In genomic region chr12:16644698-16645097, GRCm38 (mm10) we compare ENCODE assay signal across 17 mouse cellular contexts. TPM values are rescaled to one million over a fixed set of nuclear protein-coding genes. Genes with fewer than 3 reads are reported as not detected.
DNase-seq lines count a peak whose midpoint lies in the region; ATAC-seq and TF ChIP-seq lines count a peak whose summit lies in the region.
"Had no signal": no experiment of that assay in that cellular context is flagged by ENCODE, and none has a peak within 500 bp of the region (broad histone marks: within the 10 kb centered on the region; RNA-seq: fewer than 3 reads in every experiment).

No protein-coding gene starts in this region.

- intact Hi-C loops in heart, adult 2 months (cut with DNase I), result no loop called here
- intact Hi-C loops in heart, postnatal 25 days (cut with DNase I), result no loop called here

- no peaks in the 10 kb centered on the region; the same call in 1 of the 2 replicates for H3K36me3 ChIP-seq in heart, adult 2 months (ENCODE audit: control insufficient read depth, insufficient read depth, low read length)
- H3K36me3 ChIP-seq in midbrain, embryonic 13.5 days, result no peaks in the 10 kb centered on the region
- no peaks in the 10 kb centered on the region for H3K36me3 ChIP-seq in midbrain, embryonic 11.5 days (ENCODE audit: control insufficient read depth, insufficient read depth, low read length)
- H3K36me3 ChIP-seq in embryonic facial prominence, embryonic 13.5 days, result no peaks in the 10 kb centered on the region
- no peaks in the 10 kb centered on the region for H3K36me3 ChIP-seq in hindbrain, embryonic 13.5 days
- no peaks in the 10 kb centered on the region for H3K36me3 ChIP-seq in intestine, embryonic 16.5 days (ENCODE audit: control insufficient read depth, insufficient read depth, low read length)
- H3K36me3 ChIP-seq: intestine, embryonic 15.5 days; liver, embryonic 12.5 days; lung, embryonic 15.5 days had no signal

- H3K27me3 ChIP-seq in heart, adult 2 months (ENCODE audit: control insufficient read depth, insufficient read depth, low read length), result no peaks in the 10 kb centered on the region
- H3K27me3 ChIP-seq in midbrain, embryonic 13.5 days, result no peaks in the 10 kb centered on the region
- no peaks in the 10 kb centered on the region for H3K27me3 ChIP-seq in midbrain, embryonic 11.5 days (ENCODE audit: control insufficient read depth, insufficient read depth, low read length)
- H3K27me3 ChIP-seq in embryonic facial prominence, embryonic 13.5 days, result no peaks in the 10 kb centered on the region
- H3K27me3 ChIP-seq in hindbrain, embryonic 13.5 days, result no peaks in the 10 kb centered on the region
- no peaks in the 10 kb centered on the region for H3K27me3 ChIP-seq in intestine, embryonic 16.5 days (replicated peaks; ENCODE audit: control insufficient read depth, insufficient read depth, low read length)
- H3K27me3 ChIP-seq: intestine, embryonic 15.5 days; liver, embryonic 12.5 days; lung, embryonic 15.5 days had no signal

- peak overlapping the region; percentile 77 for H3K9ac ChIP-seq in heart, adult 2 months (ENCODE audit: low read depth, low read length)
- no peak overlapping the region for H3K9ac ChIP-seq in midbrain, embryonic 13.5 days (replicated peaks)
- no peak overlapping the region; the same call in 1 of the 2 replicates for H3K9ac ChIP-seq in midbrain, embryonic 11.5 days (ENCODE audit: low read length)
- H3K9ac ChIP-seq in embryonic facial prominence, embryonic 13.5 days, result no peak overlapping the region
- H3K9ac ChIP-seq in hindbrain, embryonic 13.5 days, result no peak overlapping the region
- no peak overlapping the region for H3K9ac ChIP-seq in intestine, embryonic 16.5 days (ENCODE audit: low read depth, low read length)
- H3K9ac ChIP-seq: intestine, embryonic 15.5 days; liver, embryonic 12.5 days; lung, embryonic 15.5 days had no signal

- WGBS in heart, adult 2 months, result 56% methylated on average over 8 of the region's 8 CpGs
- WGBS in midbrain, embryonic 13.5 days, result 36% methylated on average over 8 of the region's 8 CpGs
- WGBS in midbrain, embryonic 11.5 days, result 46% methylated on average over 8 of the region's 8 CpGs
- WGBS in embryonic facial prominence, embryonic 13.5 days, result 63% methylated on average over 8 of the region's 8 CpGs
- 41% methylated on average over 8 of the region's 8 CpGs for WGBS in hindbrain, embryonic 13.5 days
- 64% methylated on average over 8 of the region's 8 CpGs for WGBS in intestine, embryonic 16.5 days

- H3K4me1 ChIP-seq in heart, adult 2 months (ENCODE audit: control insufficient read depth, insufficient read depth, low read length), result peaks cover 2% of the 10 kb centered on the region; the same call in 1 of the 2 replicates
- peaks cover 16% of the 10 kb centered on the region for H3K4me1 ChIP-seq in midbrain, embryonic 13.5 days (replicated peaks)
- H3K4me1 ChIP-seq in midbrain, embryonic 11.5 days (ENCODE audit: control insufficient read depth, insufficient read depth, low read length), result peaks cover 8% of the 10 kb centered on the region
- peaks cover 8% of the 10 kb centered on the region for H3K4me1 ChIP-seq in embryonic facial prominence, embryonic 13.5 days
- peaks cover 18% of the 10 kb centered on the region for H3K4me1 ChIP-seq in hindbrain, embryonic 13.5 days (replicated peaks)
- no peaks in the 10 kb centered on the region for H3K4me1 ChIP-seq in intestine, embryonic 16.5 days (ENCODE audit: control insufficient read depth, insufficient read depth, low read length)
- H3K4me1 ChIP-seq: intestine, embryonic 15.5 days; liver, embryonic 12.5 days; lung, embryonic 15.5 days had no signal

- no peaks in the 10 kb centered on the region for H3K9me3 ChIP-seq in midbrain, embryonic 13.5 days
- no peaks in the 10 kb centered on the region for H3K9me3 ChIP-seq in midbrain, embryonic 11.5 days (ENCODE audit: control insufficient read depth, low read length)
- no peaks in the 10 kb centered on the region for H3K9me3 ChIP-seq in embryonic facial prominence, embryonic 13.5 days
- H3K9me3 ChIP-seq in hindbrain, embryonic 13.5 days, result no peaks in the 10 kb centered on the region
- H3K9me3 ChIP-seq in intestine, embryonic 16.5 days (ENCODE audit: control insufficient read depth, low read length), result no peaks in the 10 kb centered on the region
- H3K9me3 ChIP-seq: intestine, embryonic 15.5 days; liver, embryonic 12.5 days; lung, embryonic 15.5 days had no signal

- no peak overlapping the region for H3K4me2 ChIP-seq in midbrain, embryonic 13.5 days (replicated peaks)
- H3K4me2 ChIP-seq in midbrain, embryonic 11.5 days, result no peak overlapping the region
- no peak overlapping the region for H3K4me2 ChIP-seq in embryonic facial prominence, embryonic 13.5 days
- no peak overlapping the region for H3K4me2 ChIP-seq in hindbrain, embryonic 13.5 days
- H3K4me2 ChIP-seq in intestine, embryonic 16.5 days (ENCODE audit: low read depth, low read length), result no peak overlapping the region
- H3K4me2 ChIP-seq: heart, embryonic 11.5 days; intestine, embryonic 15.5 days; liver, embryonic 12.5 days; lung, embryonic 15.5 days had no signal

- TF ChIP-seq CTCF in heart, adult 2 months (IDR thresholded peaks at IDR 0.05), result no peak

- peak overlapping the region; percentile 81 for H3K27ac ChIP-seq in heart, adult 2 months
- H3K27ac ChIP-seq in midbrain, embryonic 13.5 days, result no peak overlapping the region
- no peak overlapping the region for H3K27ac ChIP-seq in midbrain, embryonic 11.5 days (ENCODE audit: low read depth, low read length)
- 0 out of 2 replicates have a peak overlapping the region, but pooled peaks have one; percentile 33 for H3K27ac ChIP-seq in embryonic facial prominence, embryonic 13.5 days
- peak overlapping the region; percentile 72 for H3K27ac ChIP-seq in hindbrain, embryonic 13.5 days
- no peak overlapping the region for H3K27ac ChIP-seq in intestine, embryonic 16.5 days (ENCODE audit: low read length)
- H3K27ac ChIP-seq: intestine, embryonic 15.5 days; liver, embryonic 12.5 days; lung, embryonic 15.5 days had no signal

- 0 out of 2 replicates have a peak, but pooled peaks have one; percentile 10 for ATAC-seq in midbrain, embryonic 13.5 days
- no peak for ATAC-seq in midbrain, embryonic 11.5 days (ENCODE audit: low FRiP score)
- ATAC-seq in embryonic facial prominence, embryonic 13.5 days (ENCODE audit: insufficient number of reproducible peaks, insufficient read depth, low FRiP score, low TSS enrichment, low read depth), result no peak
- no peak for ATAC-seq in hindbrain, embryonic 13.5 days (ENCODE audit: low FRiP score)
- ATAC-seq in intestine, embryonic 16.5 days, result no peak
- ATAC-seq: liver, embryonic 12.5 days had no signal

- no peak for TF ChIP-seq POLR2A in heart, adult 2 months (IDR thresholded peaks at IDR 0.05; ENCODE audit: insufficient read depth, low read depth, low read length)

- peak overlapping the region; percentile 32 for H3K4me3 ChIP-seq in heart, adult 2 months
- no peak overlapping the region for H3K4me3 ChIP-seq in midbrain, embryonic 13.5 days (replicated peaks)
- no peak overlapping the region for H3K4me3 ChIP-seq in midbrain, embryonic 11.5 days (ENCODE audit: low read depth, low read length)
- no peak overlapping the region for H3K4me3 ChIP-seq in embryonic facial prominence, embryonic 13.5 days
- H3K4me3 ChIP-seq in hindbrain, embryonic 13.5 days, result no peak overlapping the region
- H3K4me3 ChIP-seq in intestine, embryonic 16.5 days (ENCODE audit: low read length), result no peak overlapping the region
- H3K4me3 ChIP-seq: intestine, embryonic 15.5 days; liver, embryonic 12.5 days; lung, embryonic 15.5 days had no signal

- no peaks in the 10 kb centered on the region for H3K79me2 ChIP-seq in heart, adult 2 months (replicated peaks; ENCODE audit: control insufficient read depth, insufficient read depth, low read length)

- TF ChIP-seq EP300 in heart, adult 2 months (IDR thresholded peaks at IDR 0.05; ENCODE audit: insufficient read depth, low read depth, low read length), result no peak

- no peak for DNase-seq in heart, adult 2 months
- DNase-seq in heart, postnatal 25 days (ENCODE audit: low spot score), result no peak
- no peak for DNase-seq in midbrain, embryonic 11.5 days (ENCODE audit: low spot score, missing footprints)
- DNase-seq: adrenal gland, adult 8-10 months; cerebellum, adult 8-10 months; lung, postnatal 4 days; thymus, postnatal 25 days had no signal

RNA-seq across cellular contexts. Expression of gene Ntsr2, which starts 8.5 kb away (rescaled TPM):
- total RNA-seq in heart, adult 2 months (2021), result 1 to 10 TPM; 7.9 to 9.3 TPM
- polyA plus RNA-seq in heart, adult 2 months (2012; rRNA removed), result 15.1 and 20.5 TPM in 2 replicates
- total RNA-seq in heart, postnatal 25 days (2021), result 1 to 10 TPM; 7.5 to 9.9 TPM
- 0.21 and 0.22 TPM in 2 replicates for polyA plus RNA-seq in midbrain, embryonic 13.5 days (2015; fragmentation: Nextera tagmentation; extraction: Ambion mirVana)
- polyA plus RNA-seq in midbrain, embryonic 11.5 days (2014; fragmentation: Nextera tagmentation; extraction: Ambion mirVana), result not detected in 2 replicates
- not detected in 2 replicates for polyA plus RNA-seq in embryonic facial prominence, embryonic 13.5 days (2015; fragmentation: Nextera tagmentation; extraction: Ambion mirVana)
- 0.65 and 1.1 TPM in 2 replicates for polyA plus RNA-seq in hindbrain, embryonic 13.5 days (2015; fragmentation: Nextera tagmentation; extraction: Ambion mirVana)
- polyA plus RNA-seq in intestine, embryonic 16.5 days (2015; fragmentation: Nextera tagmentation; extraction: Ambion mirVana), result not detected in 2 replicates
- polyA plus RNA-seq: heart, embryonic 11.5 days; limb, embryonic 11.5 days; liver, embryonic 12.5 days; lung, embryonic 15.5 days; small intestine, adult 2 months had no signal

RNA-seq across cellular contexts. Expression of gene Lpin1, which starts 33.9 kb away (rescaled TPM):
- 100 to 1,000 TPM; 160 to 171 TPM for total RNA-seq in heart, adult 2 months (2021)
- polyA plus RNA-seq in heart, adult 2 months (2012; rRNA removed), result 96.8 and 110 TPM in 2 replicates
- 100 to 1,000 TPM; 161 to 169 TPM for total RNA-seq in heart, postnatal 25 days (2021)
- 22.0 and 22.8 TPM in 2 replicates for polyA plus RNA-seq in midbrain, embryonic 13.5 days (2015; fragmentation: Nextera tagmentation; extraction: Ambion mirVana)
- 10.5 and 11.4 TPM in 2 replicates for polyA plus RNA-seq in midbrain, embryonic 11.5 days (2014; fragmentation: Nextera tagmentation; extraction: Ambion mirVana)
- polyA plus RNA-seq in embryonic facial prominence, embryonic 13.5 days (2015; fragmentation: Nextera tagmentation; extraction: Ambion mirVana), result 5.9 and 7.7 TPM in 2 replicates
- polyA plus RNA-seq in hindbrain, embryonic 13.5 days (2015; fragmentation: Nextera tagmentation; extraction: Ambion mirVana), result 18.3 and 19.9 TPM in 2 replicates
- 8.5 and 9.6 TPM in 2 replicates for polyA plus RNA-seq in intestine, embryonic 16.5 days (2015; fragmentation: Nextera tagmentation; extraction: Ambion mirVana)

Comparison
In these comparisons a context has a peak if more than half of its experiments do, and no peak if none do; other contexts are left out.
1. H3K27ac ChIP-seq: peak in heart, adult 2 months (single experiment), embryonic facial prominence, embryonic 13.5 days (single experiment) and hindbrain, embryonic 13.5 days (single experiment); none in midbrain, embryonic 13.5 days (single experiment), midbrain, embryonic 11.5 days (single experiment) and intestine, embryonic 16.5 days (single experiment).